Mouse (Mus musculus): ENCODE measurements around the gene Traf3.

DNA sequence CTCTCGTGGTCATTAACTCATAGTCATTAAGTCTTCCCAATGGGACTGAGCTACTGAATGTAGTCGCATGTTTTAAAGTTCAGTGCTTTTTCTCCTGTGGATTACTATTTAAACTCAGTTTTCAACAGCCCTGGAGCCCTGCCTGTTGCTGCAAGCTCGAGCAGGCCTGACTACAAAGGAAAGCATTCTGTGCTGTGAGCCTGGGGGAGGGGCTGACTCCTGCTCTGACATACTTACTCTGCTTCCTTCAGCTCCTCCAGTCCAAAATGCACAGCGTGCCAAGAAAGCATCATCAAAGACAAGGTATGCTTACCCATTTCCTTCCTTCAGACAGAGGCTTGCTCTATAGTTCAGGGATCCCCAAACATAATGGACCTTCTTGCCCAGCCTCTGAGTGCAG, 72.6 kb downstream of the Traf3 start:
- TF ChIP-seq CTCF (IDR thresholded peaks at IDR 0.05; ENCODE audit: low read depth), result no peak
- TF ChIP-seq EP300 (IDR thresholded peaks at IDR 0.05; ENCODE audit: low read depth), result no peak

Measured in liver, embryonic 14.5 days (tissue).